Mouse (Mus musculus): ENCODE results near the gene Tmem221. TPM values are rescaled to one million over a fixed set of nuclear protein-coding genes. Genes with fewer than 3 reads are reported as not detected.

The Tmem221 gene
- 17.1 and 19.1 TPM in 2 replicates for polyA plus RNA-seq (2015; fragmentation: Nextera tagmentation; extraction: Ambion mirVana)

DNA sequence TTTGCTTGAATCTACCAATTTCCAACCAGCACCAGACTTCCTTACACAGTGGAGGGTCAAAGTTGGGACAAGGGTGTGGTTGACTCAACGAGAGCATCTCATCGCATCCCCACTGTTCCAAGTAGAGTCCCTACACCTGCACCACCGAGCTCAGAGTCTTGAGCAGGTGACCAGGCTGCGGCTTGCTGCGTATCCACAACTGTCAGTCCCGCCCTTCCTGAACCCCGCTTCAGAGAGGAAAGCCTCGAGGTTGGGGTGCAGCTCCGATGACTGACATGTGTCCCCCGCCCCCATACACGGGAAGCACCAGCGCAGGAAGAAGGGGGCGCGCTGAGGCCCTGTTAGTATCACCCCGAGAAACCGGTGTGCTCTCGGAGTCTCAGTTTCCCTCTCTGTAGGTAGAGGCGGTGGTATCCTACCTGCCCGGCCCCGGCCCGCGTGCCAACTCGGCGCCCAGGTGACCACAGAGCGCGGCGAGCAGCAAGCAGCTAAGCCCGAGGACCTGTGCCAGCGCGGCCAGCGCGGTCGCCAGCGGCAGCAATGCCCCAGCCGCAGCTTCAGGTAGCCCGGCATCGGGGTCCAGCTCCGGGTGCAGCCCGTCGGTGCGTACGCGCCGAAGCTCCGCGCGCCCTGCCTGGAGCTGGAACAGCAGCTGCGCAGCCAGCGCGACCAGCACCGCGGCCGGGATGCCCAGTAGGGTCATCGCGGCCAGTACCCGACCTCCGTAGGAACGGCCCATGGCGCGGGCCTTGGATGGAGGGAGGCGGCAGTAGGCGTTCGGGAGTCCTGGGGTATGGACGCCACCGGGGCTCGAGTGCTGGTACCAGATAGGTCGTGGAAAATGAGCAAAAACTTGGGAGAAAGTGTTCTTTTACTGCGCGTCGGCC is at the start of gene Tmem221:
Tmem221 (minus strand) TSS at position 801 of the 887 bp plus-strand sequence.
- TF ChIP-seq CTCF (IDR thresholded peaks at IDR 0.05; ENCODE audit: low read depth) = no peak
- Histone ChIP-seq H3K4me2 (ENCODE audit: low read length) (peak within 1 kb of the TSS; percentile 84), H3K9me3 (replicated peaks; ENCODE audit: low read length) (no peaks in the 10 kb centered on the region), H3K9ac (ENCODE audit: low read depth, low read length) (peak within 1 kb of the TSS; percentile 61), H3K4me3 (replicated peaks; ENCODE audit: low read depth, low read length) (peak within 1 kb of the TSS; percentile 52), H3K36me3 (ENCODE audit: insufficient read depth, low read length) (no peaks in the 10 kb centered on the region), H3K4me1 (replicated peaks; ENCODE audit: insufficient read depth, low read length) (peaks cover 4% of the 10 kb centered on the region; the same call in 1 of the 2 replicates), H3K27ac (no peak within 1 kb of the TSS), H3K27me3 (ENCODE audit: insufficient read depth, low read length) (peaks cover 12% of the 10 kb centered on the region; the same call in 1 of the 2 replicates)
- DNase-seq (ENCODE audit: low spot score) (no peak), ATAC-seq (replicated peaks; ENCODE audit: low FRiP score, low read depth) (peak; percentile 34; the same call in 1 of the 2 replicates)
- WGBS = 4% methylated on average over 70 of the region's 70 CpGs

- Histone ChIP-seq H3K4me2 (ENCODE audit: low read length) (no peak overlapping the region), H3K4me3 (replicated peaks; ENCODE audit: low read depth, low read length) (no peak overlapping the region), H3K4me1 (replicated peaks; ENCODE audit: insufficient read depth, low read length) (peaks cover 16% of the 10 kb centered on the region), H3K9me3 (replicated peaks; ENCODE audit: low read length) (no peaks in the 10 kb centered on the region), H3K27me3 (ENCODE audit: insufficient read depth, low read length) (peaks cover 8% of the 10 kb centered on the region; the same call in 1 of the 2 replicates), H3K36me3 (ENCODE audit: insufficient read depth, low read length) (no peaks in the 10 kb centered on the region), H3K27ac (no peak overlapping the region), H3K9ac (ENCODE audit: low read depth, low read length) (no peak overlapping the region)
- no peak for ATAC-seq (replicated peaks; ENCODE audit: low FRiP score, low read depth)
- no peak for DNase-seq (ENCODE audit: low spot score)
- no peak for TF ChIP-seq CTCF (IDR thresholded peaks at IDR 0.05; ENCODE audit: low read depth)
- 58% methylated on average over 7 of the region's 7 CpGs for WGBS
Measured at GRCm38 (mm10) chr8:71604021-71604420, 45.4 kb upstream of the Tmem221 start.

- WGBS = under 1% methylated on average over 32 of the region's 32 CpGs
- no peak for TF ChIP-seq CTCF (IDR thresholded peaks at IDR 0.05; ENCODE audit: low read depth)
- no peak overlapping the region for H3K27ac ChIP-seq
Measured at GRCm38 (mm10) chr8:71602666-71603334, 44.1 kb upstream of the Tmem221 start.

GRCm38 (mm10) chr8:71601939-71602665 is 43.4 kb upstream of the Tmem221 start:
- Histone ChIP-seq H3K9me3 (replicated peaks; ENCODE audit: low read length) (no peaks in the 10 kb centered on the region), H3K4me1 (replicated peaks; ENCODE audit: insufficient read depth, low read length) (peaks cover 16% of the 10 kb centered on the region), H3K27ac (no peak overlapping the region), H3K4me3 (replicated peaks; ENCODE audit: low read depth, low read length) (peak overlapping the region; percentile 26), H3K36me3 (ENCODE audit: insufficient read depth, low read length) (no peaks in the 10 kb centered on the region), H3K4me2 (ENCODE audit: low read length) (peak overlapping the region; percentile 57), H3K9ac (ENCODE audit: low read depth, low read length) (peak overlapping the region; percentile 32; the same call in 1 of the 2 replicates), H3K27me3 (ENCODE audit: insufficient read depth, low read length) (peaks cover 8% of the 10 kb centered on the region; the same call in 1 of the 2 replicates)
- DNase-seq (ENCODE audit: low spot score) = no peak
- peak; percentile 3; the same call in 1 of the 2 replicates for ATAC-seq (replicated peaks; ENCODE audit: low FRiP score, low read depth)
- TF ChIP-seq CTCF (IDR thresholded peaks at IDR 0.05; ENCODE audit: low read depth) = no peak
- WGBS = 3% methylated on average over 65 of the region's 65 CpGs

More at GRCm38 (mm10) chr8:71602666-71603334, 44.1 kb upstream of the Tmem221 start:
- Histone ChIP-seq H3K9ac (ENCODE audit: low read depth, low read length) (peak overlapping the region; percentile 32; the same call in 1 of the 2 replicates), H3K27me3 (ENCODE audit: insufficient read depth, low read length) (peaks cover 8% of the 10 kb centered on the region; the same call in 1 of the 2 replicates), H3K9me3 (replicated peaks; ENCODE audit: low read length) (no peaks in the 10 kb centered on the region), H3K36me3 (ENCODE audit: insufficient read depth, low read length) (no peaks in the 10 kb centered on the region), H3K4me2 (ENCODE audit: low read length) (peak overlapping the region; percentile 57), H3K4me1 (replicated peaks; ENCODE audit: insufficient read depth, low read length) (peaks cover 16% of the 10 kb centered on the region), H3K4me3 (replicated peaks; ENCODE audit: low read depth, low read length) (peak overlapping the region; percentile 26)
- ATAC-seq (replicated peaks; ENCODE audit: low FRiP score, low read depth) (peak; percentile 88), DNase-seq (ENCODE audit: low spot score) (peak; percentile 89)

DNA sequence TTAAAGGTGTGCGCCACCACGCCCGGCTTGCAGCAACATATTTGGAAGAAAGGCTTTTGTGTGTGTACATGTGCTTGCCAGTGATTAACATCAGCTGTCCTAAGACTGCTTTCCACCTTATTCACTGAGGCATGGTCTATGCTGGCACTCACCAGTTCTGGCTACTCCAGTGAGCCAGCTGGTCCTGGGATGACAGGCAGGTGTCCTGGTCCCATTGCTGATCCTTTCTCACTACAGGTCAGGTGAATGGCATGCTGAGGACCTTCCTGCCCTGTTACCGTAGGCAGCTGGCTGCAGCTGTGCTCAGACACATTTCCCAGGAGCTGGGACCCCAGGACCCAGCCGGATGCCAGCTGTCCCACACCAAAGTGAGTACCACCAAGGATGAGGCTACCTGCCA is 40.2 kb upstream of the Tmem221 start:
- no peak overlapping the region for H3K4me2 ChIP-seq (ENCODE audit: low read length)
- TF ChIP-seq CTCF (IDR thresholded peaks at IDR 0.05; ENCODE audit: low read depth) = no peak

More for the DNA sequence above, 40.2 kb upstream of the Tmem221 start:
- Histone ChIP-seq H3K4me3 (replicated peaks; ENCODE audit: low read depth, low read length) (no peak overlapping the region), H3K4me1 (replicated peaks; ENCODE audit: insufficient read depth, low read length) (peaks cover 25% of the 10 kb centered on the region), H3K27me3 (ENCODE audit: insufficient read depth, low read length) (peaks cover 8% of the 10 kb centered on the region; the same call in 1 of the 2 replicates), H3K36me3 (ENCODE audit: insufficient read depth, low read length) (no peaks in the 10 kb centered on the region), H3K9ac (ENCODE audit: low read depth, low read length) (no peak overlapping the region), H3K27ac (no peak overlapping the region), H3K9me3 (replicated peaks; ENCODE audit: low read length) (no peaks in the 10 kb centered on the region)
- no peak for ATAC-seq (replicated peaks; ENCODE audit: low FRiP score, low read depth)
- no peak for DNase-seq (ENCODE audit: low spot score)
- WGBS = 90% methylated on average over 5 of the region's 5 CpGs

Measured in kidney, postnatal 0 days (tissue).